Mouse (Mus musculus) R1 (cell line): ENCODE data around the gene Gm20489.

Experiments
- DNase-seq: peaks from one replicate; pipeline ENCODE4 v3.0.0-alpha.2; 2018; ENCODE audit warnings: low read depth, low spot score

Gene Gm20489

GRCm38 (mm10) chrX:101268755-101269124, at the start of gene Gm20489:
Gene Gm20489 (minus strand): TSS chrX:101269023.
- no peak for DNase-seq

- DNase-seq: peak; percentile 68
Observed at GRCm38 (mm10) chrX:101313625-101314359, 45.0 kb upstream of the Gm20489 start.

- DNase-seq: no peak
Observed at GRCm38 (mm10) chrX:101309299-101309698, 40.5 kb upstream of the Gm20489 start.

GRCm38 (mm10) chrX:101304646-101305045, 35.8 kb upstream of the Gm20489 start:
- DNase-seq: no peak

GRCm38 (mm10) chrX:101301654-101302053, 32.8 kb upstream of the Gm20489 start:
- DNase-seq: no peak

GRCm38 (mm10) chrX:101300427-101301030, 31.7 kb upstream of the Gm20489 start:
- peak; percentile 20 for DNase-seq

GRCm38 (mm10) chrX:101299473-101300426, 30.9 kb upstream of the Gm20489 start:
- no peak for DNase-seq

GRCm38 (mm10) chrX:101299055-101299454, 30.2 kb upstream of the Gm20489 start, which contains the start of gene Nlgn3:
Gene Nlgn3 (plus strand): TSS chrX:101299168.
- no peak for DNase-seq

GRCm38 (mm10) chrX:101290111-101290510, 21.3 kb upstream of the Gm20489 start:
- DNase-seq: no peak

GRCm38 (mm10) chrX:101289037-101289436, 20.2 kb upstream of the Gm20489 start:
- DNase-seq: no peak

GRCm38 (mm10) chrX:101288432-101288831, 19.6 kb upstream of the Gm20489 start:
- no peak for DNase-seq

GRCm38 (mm10) chrX:101287543-101287942, 18.7 kb upstream of the Gm20489 start:
- no peak for DNase-seq

- no peak for DNase-seq
Observed at GRCm38 (mm10) chrX:101285953-101286670, 17.3 kb upstream of the Gm20489 start.

- peak; percentile 64 for DNase-seq
Observed at GRCm38 (mm10) chrX:101285534-101285933, 16.7 kb upstream of the Gm20489 start.

- DNase-seq: no peak
Observed at GRCm38 (mm10) chrX:101282813-101283212, 14.0 kb upstream of the Gm20489 start.

- DNase-seq: peak; percentile 86
Observed at GRCm38 (mm10) chrX:101273875-101274738, 5.3 kb upstream of the Gm20489 start, which contains the start of gene Med12. Gene Med12 (plus strand): TSS chrX:101274030.

GRCm38 (mm10) chrX:101273410-101273809, 4.6 kb upstream of the Gm20489 start:
- DNase-seq: peak; percentile 68

- DNase-seq: no peak
Observed at GRCm38 (mm10) chrX:101268025-101268754, 633 bp downstream of the Gm20489 start, which contains the start of gene Il2rg. Gene Il2rg (minus strand): TSS chrX:101268255.

GRCm38 (mm10) chrX:101266631-101267030, 2.2 kb downstream of the Gm20489 start:
- DNase-seq: no peak

- no peak for DNase-seq
Observed at GRCm38 (mm10) chrX:101263892-101264291, 4.9 kb downstream of the Gm20489 start, which contains the start of gene Gm614. Gene Gm614 (minus strand): TSS chrX:101263992.
